In the genomic region with DNA sequence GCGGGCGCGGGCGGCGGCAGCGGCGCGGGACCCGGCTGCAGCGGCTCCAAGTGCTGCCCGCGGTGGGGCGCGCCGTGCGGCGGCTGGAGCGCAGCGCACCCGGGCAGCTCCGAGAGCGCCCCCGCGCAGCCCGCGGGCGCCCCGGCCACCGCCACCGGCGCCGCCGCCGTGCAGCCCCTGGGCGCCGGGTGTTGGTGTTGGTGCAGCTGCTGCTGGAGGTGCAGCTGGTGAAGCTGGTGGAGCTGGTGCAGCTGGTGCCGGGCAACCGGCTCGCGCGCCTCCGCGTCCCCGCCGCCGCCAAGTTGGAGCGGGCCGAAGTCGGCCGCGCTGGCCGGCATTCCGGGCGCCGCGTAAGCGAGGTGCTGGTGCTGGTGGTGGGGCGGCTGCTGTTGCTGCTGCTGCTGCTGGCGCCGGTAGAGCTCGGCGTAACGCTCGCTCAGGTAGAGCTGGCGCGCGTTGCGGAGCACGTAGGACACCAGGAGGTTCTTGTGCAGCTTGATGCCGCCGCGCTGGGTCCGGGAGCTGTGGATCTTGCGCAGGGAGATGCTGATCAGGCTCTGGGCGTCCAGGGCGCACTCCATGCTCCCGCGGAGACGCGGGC, we compare ENCODE assay signal across 8 mouse cellular contexts. TPM values are rescaled to one million over a fixed set of nuclear protein-coding genes. Genes with fewer than 3 reads are reported as not detected.
DNase-seq lines count a peak whose midpoint lies in the region; ATAC-seq lines count a peak whose summit lies in the region.

No protein-coding gene starts in this region.

- 0 out of 2 replicates have a peak, but pooled peaks cover 8% of the 10 kb centered on the region for H3K27me3 ChIP-seq in hindbrain, embryonic 13.5 days
- H3K27me3 ChIP-seq in liver, embryonic 12.5 days (replicated peaks): peaks cover 94% of the 10 kb centered on the region
- H3K27me3 ChIP-seq in neural tube, embryonic 13.5 days: peaks cover 16% of the 10 kb centered on the region

- H3K9ac ChIP-seq in hindbrain, embryonic 13.5 days: peak overlapping the region; percentile 99
- H3K9ac ChIP-seq in liver, embryonic 12.5 days: peak overlapping the region; percentile 57
- peak overlapping the region; percentile 98 for H3K9ac ChIP-seq in neural tube, embryonic 13.5 days

- no peaks in the 10 kb centered on the region for H3K36me3 ChIP-seq in hindbrain, embryonic 13.5 days
- H3K36me3 ChIP-seq in liver, embryonic 12.5 days: no peaks in the 10 kb centered on the region
- no peaks in the 10 kb centered on the region for H3K36me3 ChIP-seq in neural tube, embryonic 13.5 days

- peak overlapping the region; percentile 97 for H3K4me2 ChIP-seq in hindbrain, embryonic 13.5 days
- H3K4me2 ChIP-seq in liver, embryonic 12.5 days: peak overlapping the region; percentile 70
- H3K4me2 ChIP-seq in neural tube, embryonic 13.5 days: peak overlapping the region; percentile 97

- under 1% methylated on average over 64 of the region's 80 CpGs for WGBS in hindbrain, embryonic 13.5 days
- WGBS in liver, embryonic 12.5 days (ENCODE audit: insufficient replicate concordance): 2% methylated on average over 66 of the region's 80 CpGs
- WGBS in neural tube, embryonic 13.5 days: under 1% methylated on average over 54 of the region's 80 CpGs

- peak overlapping the region; percentile 94 for H3K27ac ChIP-seq in hindbrain, embryonic 13.5 days
- H3K27ac ChIP-seq in liver, embryonic 12.5 days: peak overlapping the region; percentile 62
- H3K27ac ChIP-seq in neural tube, embryonic 13.5 days (replicated peaks): peak overlapping the region; percentile 93

- peak overlapping the region; percentile 97 for H3K4me3 ChIP-seq in hindbrain, embryonic 13.5 days
- H3K4me3 ChIP-seq in liver, embryonic 12.5 days: peak overlapping the region; percentile 59
- H3K4me3 ChIP-seq in neural tube, embryonic 13.5 days: peak overlapping the region; percentile 90

- peak; percentile 55 for ATAC-seq in hindbrain, embryonic 13.5 days (ENCODE audit: low FRiP score)
- 0 out of 2 replicates have a peak, but pooled peaks have one; percentile 8 for ATAC-seq in liver, embryonic 12.5 days
- ATAC-seq in neural tube, embryonic 13.5 days (ENCODE audit: low read depth): peak; percentile 44
- no peak for ATAC-seq in cerebellum, adult (ENCODE audit: insufficient number of reproducible peaks, low FRiP score, low TSS enrichment)

- no peaks in the 10 kb centered on the region for H3K9me3 ChIP-seq in hindbrain, embryonic 13.5 days
- H3K9me3 ChIP-seq in liver, embryonic 12.5 days (replicated peaks): no peaks in the 10 kb centered on the region
- H3K9me3 ChIP-seq in neural tube, embryonic 13.5 days: no peaks in the 10 kb centered on the region

- peak; percentile 53 for DNase-seq in embryo, embryonic 9.5 days (ENCODE audit: extremely low spot score)
- DNase-seq in embryo, embryonic 10.5 days (ENCODE audit: low spot score): no peak
- peak; percentile 51 for DNase-seq in urinary bladder, postnatal 25 days (ENCODE audit: low spot score)
- no peak for DNase-seq in urinary bladder, postnatal 10 days (ENCODE audit: low spot score)

- peaks cover 37% of the 10 kb centered on the region for H3K4me1 ChIP-seq in hindbrain, embryonic 13.5 days (replicated peaks)
- peaks cover 21% of the 10 kb centered on the region for H3K4me1 ChIP-seq in liver, embryonic 12.5 days
- peaks cover 38% of the 10 kb centered on the region for H3K4me1 ChIP-seq in neural tube, embryonic 13.5 days (replicated peaks)

RNA-seq across cellular contexts. Expression of a gene that starts 0.5 kb away (rescaled TPM):
- 2.1 and 2.9 TPM in 2 replicates for polyA plus RNA-seq in hindbrain, embryonic 13.5 days (2015; fragmentation: Nextera tagmentation; extraction: Ambion mirVana)
- polyA plus RNA-seq in liver, embryonic 12.5 days (2016; fragmentation: Nextera tagmentation; extraction: Ambion mirVana): 0.44 and 0.59 TPM in 2 replicates
- 2.1 and 3.1 TPM in 2 replicates for polyA plus RNA-seq in neural tube, embryonic 13.5 days (2015; fragmentation: Nextera tagmentation; extraction: Ambion mirVana)

RNA-seq across cellular contexts. Expression of a gene that starts 57.7 kb away (rescaled TPM):
- polyA plus RNA-seq in hindbrain, embryonic 13.5 days (2015; fragmentation: Nextera tagmentation; extraction: Ambion mirVana): 129 and 133 TPM in 2 replicates
- 168 and 173 TPM in 2 replicates for polyA plus RNA-seq in liver, embryonic 12.5 days (2016; fragmentation: Nextera tagmentation; extraction: Ambion mirVana)
- 124 and 126 TPM in 2 replicates for polyA plus RNA-seq in neural tube, embryonic 13.5 days (2015; fragmentation: Nextera tagmentation; extraction: Ambion mirVana)

RNA-seq across cellular contexts. Expression of a gene that starts 57.9 kb away (rescaled TPM):
- 22.1 and 24.0 TPM in 2 replicates for polyA plus RNA-seq in hindbrain, embryonic 13.5 days (2015; fragmentation: Nextera tagmentation; extraction: Ambion mirVana)
- polyA plus RNA-seq in liver, embryonic 12.5 days (2016; fragmentation: Nextera tagmentation; extraction: Ambion mirVana): 26.0 and 28.6 TPM in 2 replicates
- polyA plus RNA-seq in neural tube, embryonic 13.5 days (2015; fragmentation: Nextera tagmentation; extraction: Ambion mirVana): 22.2 and 23.0 TPM in 2 replicates

Comparison
In these comparisons a context has a peak if more than half of its experiments do, and no peak if none do; other contexts are left out.
1. DNase-seq: peak in embryo, embryonic 9.5 days (single experiment) and urinary bladder, postnatal 25 days (single experiment); none in embryo, embryonic 10.5 days (single experiment) and urinary bladder, postnatal 10 days (single experiment).
2. Peak in every context shown above with its lines, with median percentiles within 50 percentile points of each other: H3K27ac ChIP-seq, H3K4me2 ChIP-seq, H3K4me3 ChIP-seq and H3K9ac ChIP-seq.